Mouse (Mus musculus): ENCODE measurements around the gene Tspan15.
A peak's percentile ranks its signal among the peaks of the same experiment; 100 is the strongest.

Tspan15 gene

GRCm38 (mm10) chr10:62230708-62231394, at the start of gene Tspan15:
Gene Tspan15, minus strand, starts transcription at chr10:62231251.
- DNase-seq = peak; percentile 96

- DNase-seq = peak; percentile 15
Observed at GRCm38 (mm10) chr10:62279671-62280070, 48.6 kb upstream of the Tspan15 start.

GRCm38 (mm10) chr10:62279066-62279465, 48.0 kb upstream of the Tspan15 start:
- no peak for DNase-seq

- no peak for DNase-seq
Observed at GRCm38 (mm10) chr10:62277499-62278293, 46.6 kb upstream of the Tspan15 start.

GRCm38 (mm10) chr10:62275235-62275634, 44.2 kb upstream of the Tspan15 start:
- peak; percentile 89 for DNase-seq

GRCm38 (mm10) chr10:62269278-62269677, 38.2 kb upstream of the Tspan15 start:
- DNase-seq = no peak

GRCm38 (mm10) chr10:62264299-62264698, 33.2 kb upstream of the Tspan15 start:
- no peak for DNase-seq

- peak; percentile 67 for DNase-seq
Observed at GRCm38 (mm10) chr10:62261115-62261886, 30.2 kb upstream of the Tspan15 start.

- DNase-seq = no peak
Observed at GRCm38 (mm10) chr10:62258298-62258697, 27.2 kb upstream of the Tspan15 start.

GRCm38 (mm10) chr10:62252496-62253235, 21.6 kb upstream of the Tspan15 start:
- DNase-seq = no peak

- DNase-seq = no peak
Observed at GRCm38 (mm10) chr10:62252000-62252488, 21.0 kb upstream of the Tspan15 start, which contains the start of gene Tacr2. Gene Tacr2, plus strand, starts transcription at chr10:62252438.

- no peak for DNase-seq
Observed at GRCm38 (mm10) chr10:62247815-62248214, 16.8 kb upstream of the Tspan15 start.

- DNase-seq = no peak
Observed at GRCm38 (mm10) chr10:62247156-62247555, 16.1 kb upstream of the Tspan15 start.

- DNase-seq = no peak
Observed at GRCm38 (mm10) chr10:62244067-62244466, 13.0 kb upstream of the Tspan15 start.

GRCm38 (mm10) chr10:62242896-62243295, 11.8 kb upstream of the Tspan15 start:
- DNase-seq = peak; percentile 80

GRCm38 (mm10) chr10:62242358-62242757, 11.3 kb upstream of the Tspan15 start:
- DNase-seq = no peak

- DNase-seq = peak; percentile 94
Observed at GRCm38 (mm10) chr10:62239270-62239669, 8.2 kb upstream of the Tspan15 start.

- no peak for DNase-seq
Observed at GRCm38 (mm10) chr10:62238688-62239087, 7.6 kb upstream of the Tspan15 start.

- no peak for DNase-seq
Observed at GRCm38 (mm10) chr10:62237205-62237604, 6.2 kb upstream of the Tspan15 start.

GRCm38 (mm10) chr10:62236165-62236564, 5.1 kb upstream of the Tspan15 start:
- DNase-seq = no peak

- peak; percentile 57 for DNase-seq
Observed at GRCm38 (mm10) chr10:62231811-62232210, 760 bp upstream of the Tspan15 start.

GRCm38 (mm10) chr10:62231395-62231732, 313 bp upstream of the Tspan15 start:
- no peak for DNase-seq

GRCm38 (mm10) chr10:62228126-62228525, 2.9 kb downstream of the Tspan15 start:
- DNase-seq = no peak

Data from kidney, adult 9 months (tissue).